Mouse (Mus musculus) hematopoietic stem cell, adult 5-6 weeks (primary cell): ENCODE data around the gene Olfr101. TPM values are rescaled to one million over a fixed set of nuclear protein-coding genes. Genes with fewer than 3 reads are reported as not detected.

ENCODE experiments used
- ATAC-seq, 2 experiments: fragments of 125-278 bp in 1 of 2; replicated peaks in 1 of 2; 2 replicates each; pipeline ENCODE4 v1.8.0; 2016 to 2017; ENCODE audit warnings: inconsistent platforms in 2 of 2, mild to moderate bottlenecking in 2 of 2, moderate number of reproducible peaks in 2 of 2, low read depth in 1 of 2, moderate TSS enrichment in 1 of 2; ENCODE audit not compliant: low FRiP score in 2 of 2, poor library complexity in 2 of 2, severe bottlenecking in 2 of 2, insufficient read depth in 1 of 2, low TSS enrichment in 1 of 2
- total RNA-seq: library from RNA; stranded (forward); fragments of 172-1452, 232-1000 nt; gene quantifications from 2 replicates; pipeline ENCODE4 v1.2.3, GENCODE M21; 2017

The Olfr101 gene
- total RNA-seq = not detected in 2 replicates

GRCm38 (mm10) chr17:37304213-37304612, at the start of gene Olfr101:
Olfr101 (minus strand) TSS chr17:37304313.
- no peak for ATAC-seq

GRCm38 (mm10) chr17:37339598-37339997, 35.5 kb upstream of the Olfr101 start, which contains the start of gene Olfr103:
Olfr103 (minus strand) TSS chr17:37339698.
- ATAC-seq = no peak

- no peak for ATAC-seq
Measured at GRCm38 (mm10) chr17:37316954-37317353, 12.8 kb upstream of the Olfr101 start, which contains the start of gene Olfr102. Olfr102 (minus strand) TSS chr17:37317054.

GRCm38 (mm10) chr17:37310146-37310699, 6.1 kb upstream of the Olfr101 start:
- no peak for ATAC-seq

GRCm38 (mm10) chr17:37308483-37308882, 4.4 kb upstream of the Olfr101 start:
- ATAC-seq = no peak

GRCm38 (mm10) chr17:37283360-37283759, 20.8 kb downstream of the Olfr101 start, which contains the start of gene Olfr99:
Olfr99 (minus strand) TSS chr17:37283460.
- ATAC-seq = no peak

GRCm38 (mm10) chr17:37280331-37280730, 23.8 kb downstream of the Olfr101 start:
- no peak for ATAC-seq

- ATAC-seq = no peak
Measured at GRCm38 (mm10) chr17:37276573-37276972, 27.5 kb downstream of the Olfr101 start.

- no peak for ATAC-seq
Measured at GRCm38 (mm10) chr17:37275626-37276248, 28.4 kb downstream of the Olfr101 start.

- peak; percentile 93 to 95 for ATAC-seq
Measured at GRCm38 (mm10) chr17:37270702-37271092, 33.4 kb downstream of the Olfr101 start.

- ATAC-seq = peak; percentile 86 to 87
Measured at GRCm38 (mm10) chr17:37270058-37270701, 33.9 kb downstream of the Olfr101 start, which contains the start of gene H2-M3. H2-M3 (plus strand) TSS chr17:37270220.

- ATAC-seq = no peak
Measured at GRCm38 (mm10) chr17:37263626-37264025, 40.5 kb downstream of the Olfr101 start, which contains the start of gene Olfr98. Olfr98 (minus strand) TSS chr17:37263749.

- ATAC-seq = peak; percentile 58 to 79
Measured at GRCm38 (mm10) chr17:37250544-37250943, 53.6 kb downstream of the Olfr101 start.

- no peak for ATAC-seq
Measured at GRCm38 (mm10) chr17:37249460-37249859, 54.7 kb downstream of the Olfr101 start.

Other genes starting within 250 kb of the Olfr101 start
- not detected in 2 replicates for gene Olfr90, start 215.8 kb downstream of the Olfr101 start, total RNA-seq
- gene Olfr91, start 206.0 kb downstream of the Olfr101 start, total RNA-seq = not detected in 2 replicates
- gene Olfr92, start 184.2 kb downstream of the Olfr101 start, total RNA-seq = not detected in 2 replicates
- gene Olfr93, start 142.8 kb downstream of the Olfr101 start, total RNA-seq = not detected in 2 replicates
- gene Ubd, start 110.4 kb downstream of the Olfr101 start, total RNA-seq = not detected in 2 replicates
- gene Olfr94, start 103.3 kb downstream of the Olfr101 start, total RNA-seq = not detected in 2 replicates
- not detected in 2 replicates for gene Olfr95, start 91.2 kb downstream of the Olfr101 start, total RNA-seq
- gene Olfr96, start 84.2 kb downstream of the Olfr101 start, total RNA-seq = not detected in 2 replicates
- gene Olfr97, start 67.0 kb downstream of the Olfr101 start, total RNA-seq = not detected in 2 replicates
- not detected in 2 replicates for gene Olfr98, start 40.6 kb downstream of the Olfr101 start, total RNA-seq
- gene H2-M3, start 34.1 kb downstream of the Olfr101 start, total RNA-seq = 34.3 and 53.5 TPM in 2 replicates
- not detected in 2 replicates for gene Olfr99, start 20.9 kb downstream of the Olfr101 start, total RNA-seq
- gene Olfr102, start 12.7 kb upstream of the Olfr101 start, total RNA-seq = not detected in 2 replicates
- gene Olfr103, start 35.4 kb upstream of the Olfr101 start, total RNA-seq = not detected in 2 replicates
- not detected in 2 replicates for gene Olfr104-ps, start 55.3 kb upstream of the Olfr101 start, total RNA-seq
- not detected in 2 replicates for gene Olfr105-ps, start 74.7 kb upstream of the Olfr101 start, total RNA-seq
- gene Olfr106-ps, start 86.1 kb upstream of the Olfr101 start, total RNA-seq = not detected in 2 replicates
- gene Olfr107, start 94.9 kb upstream of the Olfr101 start, total RNA-seq = not detected in 2 replicates
- gene Olfr108, start 141.2 kb upstream of the Olfr101 start, total RNA-seq = not detected in 2 replicates
- not detected in 2 replicates for gene Olfr109, start 154.6 kb upstream of the Olfr101 start, total RNA-seq
- not detected in 2 replicates for gene H2-M2, start 179.2 kb upstream of the Olfr101 start, total RNA-seq
- gene Olfr110, start 188.2 kb upstream of the Olfr101 start, total RNA-seq = not detected in 2 replicates
- not detected in 2 replicates for gene Olfr111, start 203.7 kb upstream of the Olfr101 start, total RNA-seq